Mouse (Mus musculus) left cerebral cortex, postnatal 36 days (tissue): ENCODE results near the gene Tor4a. TPM values are rescaled to one million over a fixed set of nuclear protein-coding genes. Genes with fewer than 3 reads are reported as not detected.
A peak's percentile ranks its signal among the peaks of the same experiment; 100 is the strongest.

ENCODE experiments used
- DNase-seq, 2 experiments: peaks; one replicate each; pipeline ENCODE4 v3.0.0; 2021 to 2022; ENCODE audit warnings: low spot score in 2 of 2, mixed read lengths in 1 of 2
- intact Hi-C: fragments of 180-260 bp; cut with DNase I; formaldehyde crosslinking; loops from one replicate; pipeline ENCODE4 v1.15.1; 2025
- total RNA-seq, 2 experiments: library from RNA; stranded (reverse); gene quantifications; 2 replicates each; pipeline ENCODE4 v1.2.3; 2021

Gene Tor4a
- 1 to 10 TPM; 1.6 to 2.3 TPM for total RNA-seq

DNA sequence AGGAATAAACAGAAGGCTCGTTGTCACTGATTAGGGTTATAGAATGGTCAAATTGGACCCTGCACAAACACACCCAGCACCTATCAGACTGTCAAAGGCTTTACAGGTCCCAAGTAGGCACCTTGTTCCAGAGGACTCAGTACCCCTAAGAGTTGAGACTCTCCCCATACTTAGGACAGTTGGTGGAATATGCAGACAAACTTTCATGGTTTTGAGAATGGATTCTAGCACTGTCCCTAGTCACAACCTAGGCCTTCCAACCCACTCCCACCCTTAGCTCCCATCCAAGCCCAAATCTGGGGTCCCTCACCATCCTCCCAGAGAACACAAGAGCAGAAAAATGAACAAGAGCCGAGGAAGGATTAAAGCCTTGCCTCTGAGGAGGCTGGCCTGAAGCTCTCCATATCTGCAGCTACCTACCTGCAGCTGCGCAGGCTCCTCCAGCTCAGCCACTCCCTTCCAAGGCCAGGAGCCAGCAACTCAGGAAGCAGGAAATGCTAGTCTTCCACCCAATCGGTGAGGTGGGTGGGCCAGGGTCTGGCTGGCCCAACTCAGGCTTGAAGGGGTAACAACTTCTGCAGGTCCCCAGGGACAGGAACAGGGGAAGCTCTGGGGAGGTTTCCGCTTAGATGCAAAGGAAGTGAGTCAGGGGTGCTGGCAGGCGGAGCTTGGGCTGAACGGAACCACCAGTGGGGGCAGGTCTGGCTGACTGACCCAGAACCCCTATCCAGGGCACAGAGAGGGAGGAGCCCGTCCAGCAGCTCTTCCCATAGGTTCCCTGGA lies at the start of gene Tor4a:
Gene Tor4a, minus strand, starts transcription at position 715 of the 783 bp plus-strand sequence.
- intact Hi-C loops, result no loop called here

DNA sequence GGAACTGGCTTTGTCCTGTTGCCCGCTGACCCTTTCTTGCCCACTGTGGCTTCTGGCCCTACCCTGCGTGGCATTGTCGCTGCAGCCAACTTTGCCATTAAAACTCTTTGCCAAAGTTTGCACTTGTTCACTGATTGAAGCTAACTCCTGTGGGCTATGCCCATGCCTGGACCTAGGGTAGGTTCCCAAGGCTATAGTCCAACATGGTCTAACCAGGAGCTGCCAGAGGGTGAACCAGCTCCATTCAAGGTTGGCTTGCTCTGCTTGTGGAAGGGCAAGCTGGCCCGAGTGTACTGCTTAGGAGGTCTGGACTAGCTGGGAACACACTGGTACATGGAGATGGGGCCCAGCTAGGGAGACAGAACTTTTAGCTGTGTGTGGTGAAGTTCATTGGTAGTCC lies 47.5 kb upstream of the Tor4a start:
- DNase-seq, result no peak
- intact Hi-C loops, result no loop called here

More for the DNA sequence above, at the start of gene Tor4a:
- no peak for DNase-seq

DNA sequence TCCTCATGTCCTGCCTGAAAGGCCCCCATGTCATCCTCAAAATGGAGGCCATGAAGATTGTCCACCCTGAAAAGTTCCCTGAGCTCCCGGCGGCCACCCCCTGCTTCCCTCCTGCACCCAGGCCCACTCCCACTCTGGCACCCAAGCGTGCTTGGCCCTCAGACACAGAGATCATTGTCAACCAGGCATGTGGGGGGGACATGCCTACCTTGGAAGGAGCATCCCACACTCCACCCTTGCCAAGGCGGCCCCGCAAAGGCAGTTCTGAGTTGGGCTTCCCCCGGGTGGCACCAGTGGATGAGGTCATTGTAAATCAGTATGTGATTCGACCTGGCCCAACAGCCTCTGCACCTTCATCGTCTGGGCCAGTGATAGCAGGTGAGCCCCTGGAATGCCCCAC lies 46.7 kb upstream of the Tor4a start:
- intact Hi-C loops, result no loop called here
- no peak for DNase-seq

DNA sequence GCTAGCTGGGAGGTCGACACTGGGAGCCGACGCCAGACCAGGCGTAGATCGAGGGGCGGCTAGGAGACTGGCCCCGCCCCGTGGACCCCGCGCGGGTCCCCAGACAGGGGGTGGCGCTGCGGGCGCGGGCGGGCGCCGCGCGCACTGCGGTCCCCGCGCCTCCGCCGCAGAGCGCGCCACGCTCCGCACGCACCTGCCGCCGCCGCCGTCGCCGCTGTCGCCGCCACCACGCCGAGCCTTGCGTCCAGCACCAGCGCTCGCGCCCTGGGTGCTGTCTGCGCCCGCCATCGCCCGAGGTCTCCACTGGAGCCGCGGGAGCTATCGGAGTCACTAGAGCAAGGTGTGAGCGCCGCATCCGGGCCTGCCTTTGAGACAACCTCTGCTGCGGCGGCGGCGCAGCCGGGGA lies 45.4 kb upstream of the Tor4a start, which contains the start of the genes Rnf208 and Cysrt1:
Gene Rnf208, plus strand, starts transcription at position 155 of the 406 bp plus-strand sequence.
Gene Cysrt1, minus strand, starts transcription at position 352 of the 406 bp plus-strand sequence.
- intact Hi-C loops, result no loop called here
- peak; percentile 60 to 72 for DNase-seq

DNA sequence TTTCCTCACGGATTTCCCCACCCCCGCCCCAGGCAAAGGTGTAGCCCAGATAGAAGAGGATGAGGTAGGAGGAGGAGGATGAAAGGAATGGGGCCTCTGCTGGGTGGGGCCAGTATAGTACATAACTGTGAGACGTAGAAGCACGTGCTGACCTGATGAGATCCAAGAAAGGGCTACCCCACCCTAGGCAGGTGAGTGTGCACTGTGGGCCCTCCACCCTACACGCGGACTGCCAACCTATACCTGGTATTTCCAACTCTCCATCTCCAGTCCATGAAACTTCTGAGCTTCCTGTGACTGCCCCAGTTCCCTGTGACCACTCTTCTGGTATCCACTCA lies 44.7 kb upstream of the Tor4a start:
- intact Hi-C loops, result no loop called here
- no peak for DNase-seq

DNA sequence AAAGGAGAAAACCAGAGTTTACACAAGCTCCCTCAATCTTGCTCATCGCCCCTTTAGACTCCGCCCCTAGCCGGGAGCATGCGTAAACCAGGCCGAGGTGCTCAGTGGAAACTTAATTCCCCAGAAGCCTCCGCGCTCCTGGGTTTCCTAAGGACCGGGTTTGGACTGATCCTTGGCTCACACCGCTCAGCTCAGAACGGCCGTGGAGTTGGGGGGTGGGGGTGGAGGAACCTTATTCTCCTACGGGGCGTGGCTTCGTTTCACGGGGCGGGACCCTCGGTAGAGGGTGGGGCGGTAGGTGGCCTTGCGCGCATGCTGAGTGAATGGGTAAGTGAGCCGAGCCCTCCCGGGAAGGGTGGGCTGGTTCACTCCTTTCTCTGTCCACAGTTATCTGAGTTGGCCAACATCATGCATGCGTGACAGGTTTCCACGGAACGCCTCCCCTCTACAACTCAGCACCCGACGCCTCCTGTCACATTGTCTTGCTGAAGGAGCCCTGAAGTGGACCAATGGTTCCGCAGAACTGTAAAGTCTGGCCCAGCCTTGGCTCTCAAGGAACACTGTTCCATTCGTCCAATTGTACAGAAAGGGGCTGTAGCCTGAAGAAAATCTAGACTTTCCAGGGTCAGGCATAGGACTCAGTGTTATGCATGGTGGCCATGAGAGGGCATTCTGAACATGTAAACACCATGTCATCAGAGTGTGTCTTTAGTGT lies 44.2 kb upstream of the Tor4a start:
- intact Hi-C loops, result no loop called here
- DNase-seq, result peak; percentile 71 to 72

DNA sequence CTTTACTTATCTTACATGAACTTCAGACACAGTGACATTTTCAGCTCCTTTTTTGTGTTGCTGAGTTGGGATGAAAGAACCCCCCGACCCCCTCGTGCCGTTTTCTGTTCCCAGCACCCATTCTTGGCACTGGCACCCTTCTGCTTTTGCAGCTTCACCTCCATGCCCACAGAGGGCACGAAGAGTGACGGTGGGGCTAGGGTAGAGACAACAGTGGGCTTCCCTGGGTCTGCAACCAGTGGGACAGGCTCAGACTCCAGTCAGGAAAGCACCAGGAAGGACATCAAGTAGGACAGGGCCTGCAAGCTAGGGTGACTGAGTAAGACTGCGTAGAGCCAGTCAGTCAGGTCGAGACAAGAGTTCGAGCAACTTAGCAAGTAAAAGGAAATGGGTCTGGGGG lies 43.6 kb upstream of the Tor4a start:
- intact Hi-C loops, result no loop called here
- DNase-seq, result no peak

DNA sequence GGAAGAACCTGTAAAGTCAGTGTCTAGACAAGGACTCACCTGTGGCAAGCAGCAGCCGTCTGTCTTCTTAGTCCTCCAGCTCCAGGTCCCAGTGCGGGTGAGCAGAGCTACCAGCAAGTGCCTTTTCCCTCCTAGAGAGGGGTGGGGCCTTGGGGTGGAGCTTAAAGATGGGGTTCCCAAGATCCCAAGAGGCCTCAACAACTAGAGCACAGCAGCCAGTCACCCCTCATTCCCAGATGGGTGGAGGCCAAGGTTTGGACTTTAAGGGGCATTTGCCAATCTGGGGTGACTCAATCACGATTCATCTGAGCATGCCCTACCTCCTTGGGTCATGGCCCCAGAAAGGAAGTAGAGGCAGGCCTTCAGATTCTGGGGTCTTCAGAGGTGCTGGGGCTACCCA lies 43.1 kb upstream of the Tor4a start:
- intact Hi-C loops, result no loop called here
- DNase-seq, result no peak

DNA sequence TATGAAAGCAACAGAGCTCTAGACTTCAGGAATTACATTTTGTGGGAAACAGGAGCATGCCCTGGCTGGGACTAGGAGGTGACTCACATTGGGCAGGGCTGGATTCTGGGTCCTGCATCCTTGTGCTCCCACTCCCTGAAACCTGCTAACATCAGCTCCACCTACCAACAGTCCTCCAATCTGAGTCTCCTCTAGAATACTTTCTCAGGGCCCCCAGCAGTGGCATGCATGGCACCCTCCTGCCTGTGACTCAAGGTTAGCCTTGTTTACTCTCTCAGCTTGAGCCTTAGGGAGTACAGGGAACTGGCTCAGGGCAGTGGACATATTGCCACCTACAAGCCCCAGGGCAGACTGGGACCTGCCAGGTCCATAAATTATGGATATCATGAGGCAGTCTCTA lies 41.4 kb upstream of the Tor4a start:
- no peak for DNase-seq
- intact Hi-C loops, result no loop called here

DNA sequence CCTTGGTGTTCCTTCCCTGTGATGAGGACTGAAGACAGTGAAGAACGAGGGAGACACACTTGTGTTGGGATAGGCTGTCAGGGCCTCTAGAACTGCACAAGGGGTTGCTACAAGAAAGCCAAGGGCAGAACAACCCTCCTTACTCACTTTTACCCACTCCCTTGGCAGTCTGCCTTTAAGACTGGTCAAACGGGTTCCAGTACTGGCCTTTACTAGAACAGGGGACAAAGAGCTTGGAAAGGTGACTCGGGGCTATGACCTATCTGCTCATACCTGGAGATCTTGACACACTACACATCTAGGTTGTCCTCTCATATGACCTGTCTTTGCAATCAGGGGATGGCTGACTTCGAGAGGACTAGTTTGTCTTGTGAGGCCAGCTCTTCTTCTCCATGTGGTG lies 40.8 kb upstream of the Tor4a start:
- intact Hi-C loops, result no loop called here
- DNase-seq, result no peak

DNA sequence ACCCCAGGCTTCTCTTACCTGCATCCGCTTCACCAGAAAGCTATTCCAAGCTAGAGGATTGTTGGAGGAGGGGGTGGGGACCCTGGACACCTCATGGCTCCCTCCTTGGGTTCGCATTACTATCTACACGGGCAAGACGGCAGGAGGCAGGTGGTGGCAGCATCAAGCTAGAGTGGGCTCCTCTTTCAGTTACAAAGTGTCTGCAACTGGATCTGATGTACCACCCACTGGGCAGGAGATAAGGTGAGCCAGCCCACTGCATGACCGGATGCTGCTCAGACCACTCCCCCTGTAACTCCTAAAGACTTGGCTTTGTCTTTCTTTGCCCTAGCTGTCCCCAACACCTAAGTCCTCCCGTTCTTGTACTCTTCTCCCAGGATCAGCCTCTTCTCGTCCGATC lies 39.9 kb upstream of the Tor4a start, which contains the start of gene Rnf224:
Gene Rnf224, minus strand, starts transcription at position 174 of the 400 bp plus-strand sequence.
- intact Hi-C loops, result no loop called here
- DNase-seq, result no peak

DNA sequence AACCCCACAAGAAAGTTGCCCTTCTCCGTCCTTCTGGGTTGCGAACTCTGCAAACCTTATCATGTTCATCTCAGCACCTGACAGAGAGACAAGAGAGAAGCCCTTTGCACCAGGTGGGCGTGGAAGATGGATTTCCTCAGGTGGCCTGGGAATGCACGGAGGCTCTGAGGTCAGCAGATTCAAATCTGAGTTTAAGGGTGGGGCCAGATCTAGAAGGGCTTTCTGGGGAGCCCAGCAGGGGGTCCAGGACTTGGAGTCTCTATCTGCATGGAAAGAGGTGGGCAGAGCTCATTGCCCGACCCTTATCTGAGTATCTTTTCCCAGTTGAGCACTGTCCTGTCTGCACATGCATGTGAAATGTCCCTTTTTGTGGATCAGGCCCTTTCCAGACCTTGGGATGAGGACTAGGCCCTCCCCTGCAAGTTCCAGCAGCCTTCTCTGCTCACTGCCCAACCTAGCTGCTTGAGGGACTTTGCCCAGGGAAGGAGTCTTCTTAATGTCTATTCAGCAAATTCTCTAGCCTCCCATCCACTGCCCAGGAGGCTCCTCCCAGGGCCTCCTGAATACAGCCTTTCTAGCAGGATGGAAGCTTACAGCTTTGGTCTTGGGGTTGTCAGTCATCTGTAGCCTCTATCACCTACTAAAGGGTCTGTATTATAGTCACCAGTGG lies 38.0 kb upstream of the Tor4a start:
- intact Hi-C loops, result no loop called here
- DNase-seq, result no peak

DNA sequence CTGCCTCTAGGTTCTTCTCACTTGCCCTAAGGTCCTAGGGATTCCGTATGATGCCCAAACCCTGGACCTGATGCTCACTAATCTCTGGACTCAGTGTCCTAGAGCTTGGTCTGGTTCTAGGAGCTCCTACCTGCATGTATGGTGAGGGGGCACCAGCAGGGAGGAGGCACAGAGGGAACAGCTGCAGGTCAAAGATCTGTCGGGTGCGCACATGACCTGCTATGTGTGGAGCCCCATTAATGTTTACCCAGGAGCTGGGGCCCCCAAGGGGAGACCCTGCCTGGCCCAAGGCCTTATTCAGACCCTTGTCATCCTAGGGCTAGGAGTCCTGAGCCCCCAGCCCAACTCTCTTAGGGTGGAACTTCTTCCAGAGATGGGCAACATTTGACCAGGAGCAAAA lies 37.4 kb upstream of the Tor4a start, which contains the start of gene Slc34a3:
Gene Slc34a3, minus strand, starts transcription at position 315 of the 400 bp plus-strand sequence.
- intact Hi-C loops, result no loop called here
- no peak for DNase-seq

DNA sequence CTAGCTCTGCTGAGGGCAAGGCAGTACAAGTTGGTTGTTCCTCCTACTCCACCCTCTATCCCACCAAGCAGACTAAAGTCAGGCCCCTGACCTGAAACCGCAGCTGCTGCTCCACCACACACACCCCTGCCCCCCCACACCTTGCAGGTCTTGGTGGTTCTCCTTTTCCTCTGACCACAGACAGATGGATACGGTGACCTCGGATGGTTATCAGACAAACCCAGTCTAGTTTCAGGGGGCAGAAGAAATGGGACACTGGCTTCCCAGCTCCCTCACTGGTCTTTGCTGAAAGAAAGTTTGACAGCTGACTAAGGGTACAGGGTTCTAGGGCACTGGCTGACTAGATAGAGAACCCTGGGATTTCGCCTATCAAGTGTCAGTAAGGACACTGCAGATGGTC lies 36.7 kb upstream of the Tor4a start:
- intact Hi-C loops, result no loop called here
- no peak for DNase-seq

DNA sequence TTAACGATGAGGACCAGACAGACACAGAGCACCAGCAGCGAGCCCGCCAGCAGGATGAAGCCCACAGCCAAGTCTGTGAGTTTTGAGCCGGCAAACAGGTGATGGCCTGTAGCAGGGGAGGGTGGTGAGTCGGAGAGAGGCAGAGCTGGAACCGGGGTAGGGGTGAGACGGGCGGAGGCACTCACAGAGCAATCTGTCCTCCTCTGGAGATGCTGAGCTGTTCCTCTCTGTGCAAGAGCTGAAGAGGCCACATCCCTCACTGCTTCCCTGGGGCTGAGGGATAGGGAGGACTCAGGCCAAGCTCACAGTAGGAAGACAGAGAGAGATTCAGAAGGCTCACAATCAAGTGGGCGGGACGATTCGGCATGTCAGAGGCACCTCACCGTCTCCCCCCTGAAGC lies 34.4 kb upstream of the Tor4a start:
- DNase-seq, result no peak
- intact Hi-C loops, result no loop called here

DNA sequence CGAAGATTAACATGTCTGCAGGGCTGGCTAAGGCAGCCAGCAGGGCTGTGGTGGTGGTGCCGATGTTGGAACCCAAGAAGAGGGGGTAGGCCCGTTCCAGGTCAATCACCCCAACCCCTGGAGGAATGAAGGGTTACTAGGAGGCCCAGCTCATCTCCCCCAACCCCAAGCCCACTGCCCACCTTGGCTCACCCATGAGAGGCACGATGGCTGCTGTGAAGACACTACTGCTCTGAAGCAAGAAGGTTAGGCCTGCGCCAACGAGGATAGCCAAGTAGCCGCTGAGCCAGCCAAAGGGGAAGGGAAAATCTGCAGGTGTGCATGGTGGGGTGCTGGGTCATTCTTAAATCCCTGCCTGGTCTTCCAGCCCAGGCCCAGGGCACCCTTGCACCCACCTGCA lies 33.9 kb upstream of the Tor4a start:
- intact Hi-C loops, result no loop called here
- no peak for DNase-seq

DNA sequence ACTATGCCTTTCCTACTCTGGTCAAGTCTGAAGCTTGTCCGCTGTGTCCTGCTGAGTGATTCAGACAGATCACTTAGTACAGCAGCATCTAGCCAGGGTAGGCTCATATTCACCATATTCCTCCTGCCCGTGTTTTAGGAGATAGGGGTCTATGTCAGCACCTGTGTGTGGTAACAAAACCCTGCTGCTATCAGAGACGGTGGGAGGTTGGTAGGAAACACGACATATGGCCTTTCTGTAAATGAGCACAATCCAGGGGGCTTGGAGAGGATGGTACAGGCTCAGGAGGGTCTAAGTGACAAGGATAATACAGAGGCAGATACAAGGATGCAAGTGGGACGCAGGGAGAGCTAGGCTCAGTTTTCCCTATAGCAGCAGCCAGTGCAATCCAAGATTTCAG lies 32.9 kb upstream of the Tor4a start:
- intact Hi-C loops, result loop anchor here (5.0 kb wide), 1 partner anchor 37 kb away; no protein-coding TSS in a partner anchor
- DNase-seq, result no peak

DNA sequence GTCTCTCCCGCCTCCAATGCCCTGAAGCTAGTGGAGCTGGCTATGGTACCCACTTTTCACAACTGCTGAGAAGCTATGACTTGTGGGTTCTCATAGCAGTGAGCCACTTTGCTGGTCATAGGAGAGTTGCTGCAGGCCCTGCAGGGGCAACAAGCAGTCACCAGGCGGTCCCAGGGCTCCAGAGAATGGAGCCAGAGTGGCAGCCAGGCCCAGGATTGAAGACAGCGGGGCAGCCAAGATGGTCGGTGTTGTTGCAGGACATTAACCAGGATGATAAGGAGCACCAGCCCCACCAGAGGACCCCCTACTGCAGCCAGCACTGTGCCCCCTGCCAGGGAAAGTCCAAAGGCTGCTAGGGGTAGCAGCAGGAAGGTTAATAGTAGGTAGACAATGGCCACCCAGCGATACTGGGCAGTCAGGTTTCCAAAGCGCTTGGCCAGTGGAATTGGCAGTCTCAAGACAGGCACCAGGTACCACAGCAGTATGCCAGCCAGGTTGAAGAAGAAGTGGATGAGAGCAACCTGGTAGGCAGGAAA lies 32.4 kb upstream of the Tor4a start:
- DNase-seq, result no peak
- intact Hi-C loops, result loop anchor here (5.0 kb wide), 1 partner anchor 37 kb away; no protein-coding TSS in a partner anchor

DNA sequence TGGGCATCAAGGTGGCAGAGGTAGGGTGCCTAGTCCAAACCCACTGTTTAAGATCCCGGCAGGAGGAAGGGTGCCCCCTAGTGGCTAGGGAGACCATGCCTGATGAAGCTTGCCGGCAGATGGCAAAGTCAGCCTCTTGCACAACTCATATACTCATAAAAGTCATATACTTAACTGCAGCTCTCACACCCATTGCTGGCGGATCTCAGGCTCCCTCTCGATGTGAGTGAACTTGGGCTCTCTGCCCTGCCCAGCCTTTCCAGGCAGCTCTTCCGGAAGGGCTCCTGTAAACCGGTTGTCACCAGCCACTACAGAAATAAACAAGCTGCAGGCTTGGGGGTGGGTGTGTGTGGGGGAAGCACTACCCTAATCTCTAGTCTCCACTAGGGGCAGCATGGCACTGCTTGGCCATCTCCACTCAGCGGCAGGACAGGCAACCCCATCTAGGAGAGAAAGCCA lies 31.8 kb upstream of the Tor4a start:
- intact Hi-C loops, result loop anchor here (5.0 kb wide), 1 partner anchor 36 kb away; no protein-coding TSS in a partner anchor
- DNase-seq, result peak; percentile 80 to 84

DNA sequence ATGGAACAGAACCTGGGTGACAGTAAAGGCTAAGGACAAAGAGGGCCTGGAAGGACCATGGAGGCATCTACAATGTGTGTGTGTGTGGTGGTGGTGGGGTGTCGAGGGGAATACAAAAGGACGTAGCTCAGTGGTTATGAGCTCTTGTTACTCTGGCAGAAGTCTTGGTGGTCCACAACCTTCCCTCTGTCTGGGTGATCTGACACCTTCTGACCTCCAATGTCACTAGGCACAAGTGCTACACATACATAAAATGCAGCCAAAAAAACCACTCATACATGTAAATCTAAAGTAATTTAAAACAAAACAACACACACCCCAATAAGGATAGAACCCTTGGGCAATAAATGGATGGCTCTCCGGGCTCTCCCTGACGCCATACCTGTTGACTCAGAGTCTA lies 30.7 kb upstream of the Tor4a start:
- intact Hi-C loops, result loop anchor here (5.0 kb wide), 1 partner anchor 35 kb away; no protein-coding TSS in a partner anchor
- no peak for DNase-seq
